ENCODE assay signal across 18 mouse cellular contexts in genomic region chr7:19235092-19235671, GRCm38 (mm10). TPM values are rescaled to one million over a fixed set of nuclear protein-coding genes. Genes with fewer than 3 reads are reported as not detected.
DNase-seq lines count a peak whose midpoint lies in the region; ATAC-seq and TF ChIP-seq lines count a peak whose summit lies in the region.
"Had no signal": no experiment of that assay in that cellular context is flagged by ENCODE, and none has a peak within 500 bp of the region (broad histone marks: within the 10 kb centered on the region; RNA-seq: fewer than 3 reads in every experiment).

No protein-coding gene starts in this region.

- H3K27me3 ChIP-seq in heart, postnatal 0 days (ENCODE audit: control insufficient read depth, insufficient read depth, low read length): no peaks in the 10 kb centered on the region
- H3K27me3 ChIP-seq in MEL (ENCODE audit: control insufficient read depth in 1 of 2, insufficient read depth in 2 of 2, low read length in 2 of 2): no peaks in the 10 kb centered on the region
- no peaks in the 10 kb centered on the region for H3K27me3 ChIP-seq in intestine, embryonic 16.5 days (replicated peaks; ENCODE audit: control insufficient read depth, insufficient read depth, low read length)
- no peaks in the 10 kb centered on the region for H3K27me3 ChIP-seq in small intestine, adult 2 months (ENCODE audit: control insufficient read depth, insufficient read depth, low read length)
- H3K27me3 ChIP-seq: forebrain, embryonic 13.5 days; kidney, embryonic 15.5 days; neural tube, embryonic 12.5 days had no signal

- no peak overlapping the region for H3K9ac ChIP-seq in heart, postnatal 0 days (replicated peaks; ENCODE audit: low read depth, low read length)
- no peak overlapping the region for H3K9ac ChIP-seq in MEL (ENCODE audit: control insufficient read depth, low read depth, low read length, poor library complexity, severe bottlenecking)
- H3K9ac ChIP-seq in intestine, embryonic 16.5 days (ENCODE audit: low read depth, low read length): no peak overlapping the region
- H3K9ac ChIP-seq: kidney, embryonic 15.5 days; lung, embryonic 14.5 days; neural tube, embryonic 12.5 days had no signal

- peaks cover 35% of the 10 kb centered on the region for H3K4me1 ChIP-seq in heart, postnatal 0 days (ENCODE audit: control insufficient read depth, insufficient read depth)
- peaks cover 0 to 16% of the 10 kb centered on the region in 2 experiments; a peak in 2 of 4 replicates for H3K4me1 ChIP-seq in MEL (ENCODE audit: control insufficient read depth in 1 of 2, insufficient read depth in 2 of 2, low read length in 2 of 2)
- H3K4me1 ChIP-seq in intestine, embryonic 16.5 days (ENCODE audit: control insufficient read depth, insufficient read depth, low read length): peaks cover 42% of the 10 kb centered on the region
- peaks cover 49% of the 10 kb centered on the region for H3K4me1 ChIP-seq in small intestine, adult 2 months (ENCODE audit: control insufficient read depth, insufficient read depth, insufficient read length, low read length)

- TF ChIP-seq RAD21 in MEL (IDR thresholded peaks at IDR 0.05; ENCODE audit: low read depth, low read length): no peak

- H3K36me3 ChIP-seq in heart, postnatal 0 days (replicated peaks; ENCODE audit: control insufficient read depth, insufficient read depth, low read length): no peaks in the 10 kb centered on the region
- H3K36me3 ChIP-seq in MEL (ENCODE audit: control insufficient read depth in 1 of 2, insufficient read depth in 2 of 2, low read length in 2 of 2): peaks cover 0 to 8% of the 10 kb centered on the region in 2 experiments; a peak in 3 of 4 replicates
- no peaks in the 10 kb centered on the region for H3K36me3 ChIP-seq in intestine, embryonic 16.5 days (ENCODE audit: control insufficient read depth, insufficient read depth, low read length)
- no peaks in the 10 kb centered on the region for H3K36me3 ChIP-seq in small intestine, adult 2 months (ENCODE audit: control insufficient read depth, insufficient read depth, low read length)

- no peak overlapping the region for H3K4me2 ChIP-seq in heart, postnatal 0 days (ENCODE audit: low read depth, low read length)
- no peak overlapping the region for H3K4me2 ChIP-seq in intestine, embryonic 16.5 days (ENCODE audit: low read depth, low read length)
- H3K4me2 ChIP-seq: forebrain, embryonic 13.5 days; kidney, embryonic 15.5 days; lung, embryonic 14.5 days; neural tube, embryonic 12.5 days had no signal

- ATAC-seq in heart, postnatal 0 days (ENCODE audit: insufficient read depth, low read depth): no peak
- peak; percentile 41 for ATAC-seq in intestine, embryonic 16.5 days
- ATAC-seq: forebrain, embryonic 13.5 days; hindbrain, postnatal 0 days had no signal

- intact Hi-C loops in heart, postnatal 14 days (cut with DNase I): no loop called here

- DNase-seq in heart, postnatal 0 days (ENCODE audit: low spot score): no peak
- DNase-seq in heart, postnatal 14 days: no peak
- DNase-seq in MEL (ENCODE audit: low read depth, low spot score): peak; percentile 73
- DNase-seq in adrenal gland, postnatal 4 days (ENCODE audit: low spot score in 2 of 2): no peak
- DNase-seq in layer of hippocampus, adult 9-10 months (ENCODE audit: low spot score): no peak
- DNase-seq: adrenal gland, postnatal 14 days; cerebellum, adult 9-11 months; embryo, embryonic 11 days; lung, embryonic 14.5 days; right cerebral cortex, postnatal 25 days; thymus, adult 2 months had no signal

- no peaks in the 10 kb centered on the region for H3K9me3 ChIP-seq in heart, postnatal 0 days (replicated peaks; ENCODE audit: control insufficient read depth, low read length)
- H3K9me3 ChIP-seq in MEL (replicated peaks; ENCODE audit: insufficient read depth, low read length): no peaks in the 10 kb centered on the region
- no peaks in the 10 kb centered on the region for H3K9me3 ChIP-seq in intestine, embryonic 16.5 days (ENCODE audit: control insufficient read depth, low read length)
- H3K9me3 ChIP-seq: forebrain, embryonic 13.5 days; heart, embryonic 10.5 days; kidney, embryonic 15.5 days; neural tube, embryonic 12.5 days had no signal

- peaks cover 39% of the 10 kb centered on the region for H3K79me2 ChIP-seq in MEL (ENCODE audit: control insufficient read depth, insufficient read depth, low read length, poor library complexity)

- 65% methylated on average over 2 of the region's 2 CpGs for WGBS in heart, postnatal 0 days
- WGBS in intestine, embryonic 16.5 days: 78% methylated on average over 2 of the region's 2 CpGs
- 29% methylated on average over 2 of the region's 2 CpGs for WGBS in small intestine, adult 2 months

- no peak for TF ChIP-seq EP300 in heart, postnatal 0 days (IDR thresholded peaks at IDR 0.05; ENCODE audit: low read depth)
- TF ChIP-seq EP300 in MEL (IDR thresholded peaks at IDR 0.05; ENCODE audit: low read depth in 1 of 2, low read length in 2 of 2): no peak; a peak in 1 of 4 replicates

- no peak for TF ChIP-seq CTCF in heart, postnatal 0 days (IDR thresholded peaks at IDR 0.05; ENCODE audit: low read depth)
- TF ChIP-seq CTCF in MEL (IDR thresholded peaks at IDR 0.05 in 2 of 3, conservative IDR thresholded peaks at IDR 0.05 in 1 of 3; ENCODE audit: control insufficient read depth in 1 of 3, insufficient read depth in 1 of 3, low read depth in 2 of 3, low read length in 3 of 3, poor library complexity in 1 of 3, severe bottlenecking in 1 of 3): no peak
- no peak for TF ChIP-seq CTCF in small intestine, adult 2 months (IDR thresholded peaks at IDR 0.05; ENCODE audit: extremely low read depth, insufficient read length, insufficient replicate concordance, low read depth, low read length)

- no peak for TF ChIP-seq POLR2A in MEL (IDR thresholded peaks at IDR 0.05; ENCODE audit: control insufficient read depth in 1 of 2, insufficient read depth in 1 of 2, low read depth in 1 of 2, low read length in 2 of 2, poor library complexity in 1 of 2)
- no peak for TF ChIP-seq POLR2A in small intestine, adult 2 months (IDR thresholded peaks at IDR 0.05; ENCODE audit: low read depth, low read length)

- no peak overlapping the region for H3K4me3 ChIP-seq in heart, postnatal 0 days (ENCODE audit: low read depth, low read length)
- H3K4me3 ChIP-seq in MEL (ENCODE audit: control insufficient read depth in 1 of 2, insufficient read depth in 1 of 2, low read depth in 2 of 2, low read length in 2 of 2): no peak overlapping the region
- H3K4me3 ChIP-seq in intestine, embryonic 16.5 days (ENCODE audit: low read length): no peak overlapping the region
- H3K4me3 ChIP-seq in small intestine, adult 2 months (ENCODE audit: low read depth, low read length): no peak overlapping the region
- H3K4me3 ChIP-seq: forebrain, embryonic 13.5 days; heart, embryonic 10.5 days; kidney, embryonic 15.5 days; neural tube, embryonic 12.5 days had no signal

- peak overlapping the region; percentile 81 for H3K27ac ChIP-seq in heart, postnatal 0 days (ENCODE audit: low read depth)
- no peak overlapping the region for H3K27ac ChIP-seq in MEL (ENCODE audit: control insufficient read depth, low read depth, low read length)
- H3K27ac ChIP-seq in intestine, embryonic 16.5 days (ENCODE audit: low read length): peak overlapping the region; percentile 73
- peak overlapping the region; percentile 96 for H3K27ac ChIP-seq in small intestine, adult 2 months (ENCODE audit: insufficient read depth, low read depth, low read length)
- H3K27ac ChIP-seq: forebrain, embryonic 13.5 days; hindbrain, postnatal 0 days; kidney, embryonic 15.5 days; neural tube, embryonic 12.5 days had no signal

RNA-seq across cellular contexts. Expression of gene Opa3, which starts 7.0 kb away (rescaled TPM):
- total RNA-seq in heart, postnatal 0 days (2014; rRNA removed; ENCODE audit: low replicate concordance): 52.9 and 56.4 TPM in 2 replicates
- polyA plus RNA-seq in heart, postnatal 0 days (2015; fragmentation: Nextera tagmentation; extraction: Ambion mirVana): 37.6 and 40.5 TPM in 2 replicates
- 10 to 100 TPM; 54.8 to 58.3 TPM for total RNA-seq in heart, postnatal 14 days (2021)
- 16.3 and 18.5 TPM in 2 replicates for total RNA-seq in MEL (2012; rRNA removed)
- 10 to 100 TPM; 37.2 to 85.4 TPM for polyA plus RNA-seq in MEL (2012; ENCODE audit: insufficient read depth in 1 of 2, insufficient read length in 2 of 2, low read depth in 1 of 2, low replicate concordance in 2 of 2, missing spikeins in 1 of 2)
- 40.6 and 40.9 TPM in 2 replicates for polyA plus RNA-seq in intestine, embryonic 16.5 days (2015; fragmentation: Nextera tagmentation; extraction: Ambion mirVana)
- 17.1 and 34.6 TPM in 2 replicates for polyA plus RNA-seq in small intestine, adult 2 months (2012; rRNA removed)
- 10 to 100 TPM; 23.6 to 24.1 TPM for total RNA-seq in adrenal gland, postnatal 4 days (2021)

RNA-seq across cellular contexts. Expression of gene Gpr4, which starts 22.8 kb away (rescaled TPM):
- 3.5 and 10.6 TPM in 2 replicates for total RNA-seq in heart, postnatal 0 days (2014; rRNA removed; ENCODE audit: low replicate concordance)
- polyA plus RNA-seq in heart, postnatal 0 days (2015; fragmentation: Nextera tagmentation; extraction: Ambion mirVana): 3.6 TPM in 2 replicates
- total RNA-seq in heart, postnatal 14 days (2021): 10 to 100 TPM in 1 of 2 experiments, 1 to 10 TPM in 1; 9.9 to 11.2 TPM
- total RNA-seq in MEL (2012; rRNA removed): 0.07 and 0.19 TPM in 2 replicates
- under 1 TPM in 1 of 2 experiments, not detected in 1; 0.15 TPM for polyA plus RNA-seq in MEL (2012; ENCODE audit: insufficient read depth in 1 of 2, insufficient read length in 2 of 2, low read depth in 1 of 2, low replicate concordance in 2 of 2, missing spikeins in 1 of 2)
- 1.6 and 2.1 TPM in 2 replicates for polyA plus RNA-seq in intestine, embryonic 16.5 days (2015; fragmentation: Nextera tagmentation; extraction: Ambion mirVana)
- 3.8 and 4.4 TPM in 2 replicates for polyA plus RNA-seq in small intestine, adult 2 months (2012; rRNA removed)
- 1 to 10 TPM; 4.5 to 4.8 TPM for total RNA-seq in adrenal gland, postnatal 4 days (2021)

RNA-seq across cellular contexts. Expression of gene Vasp, which starts 36.4 kb away (rescaled TPM):
- 115 and 127 TPM in 2 replicates for total RNA-seq in heart, postnatal 0 days (2014; rRNA removed; ENCODE audit: low replicate concordance)
- 67.7 and 72.2 TPM in 2 replicates for polyA plus RNA-seq in heart, postnatal 0 days (2015; fragmentation: Nextera tagmentation; extraction: Ambion mirVana)
- 10 to 100 TPM; 55.7 to 59.1 TPM for total RNA-seq in heart, postnatal 14 days (2021)
- total RNA-seq in MEL (2012; rRNA removed): 121 and 130 TPM in 2 replicates
- polyA plus RNA-seq in MEL (2012; ENCODE audit: insufficient read depth in 1 of 2, insufficient read length in 2 of 2, low read depth in 1 of 2, low replicate concordance in 2 of 2, missing spikeins in 1 of 2): 100 to 1,000 TPM in 1 of 2 experiments, not detected in 1; 185 TPM
- polyA plus RNA-seq in intestine, embryonic 16.5 days (2015; fragmentation: Nextera tagmentation; extraction: Ambion mirVana): 106 and 120 TPM in 2 replicates
- 183 and 517 TPM in 2 replicates for polyA plus RNA-seq in small intestine, adult 2 months (2012; rRNA removed)
- total RNA-seq in adrenal gland, postnatal 4 days (2021): 10 to 100 TPM; 83.7 to 89.3 TPM

RNA-seq across cellular contexts. Expression of gene Ppm1n, which starts 44.7 kb away (rescaled TPM):
- not detected in 2 replicates for total RNA-seq in heart, postnatal 0 days (2014; rRNA removed; ENCODE audit: low replicate concordance)
- 0.47 and 0.56 TPM in 2 replicates for polyA plus RNA-seq in heart, postnatal 0 days (2015; fragmentation: Nextera tagmentation; extraction: Ambion mirVana)
- not detected for total RNA-seq in heart, postnatal 14 days (2021)
- not detected in 2 replicates for total RNA-seq in MEL (2012; rRNA removed)
- not detected for polyA plus RNA-seq in MEL (2012; ENCODE audit: insufficient read depth in 1 of 2, insufficient read length in 2 of 2, low read depth in 1 of 2, low replicate concordance in 2 of 2, missing spikeins in 1 of 2)
- 0.29 and 0.32 TPM in 2 replicates for polyA plus RNA-seq in intestine, embryonic 16.5 days (2015; fragmentation: Nextera tagmentation; extraction: Ambion mirVana)
- 1.8 and 11.8 TPM in 2 replicates for polyA plus RNA-seq in small intestine, adult 2 months (2012; rRNA removed)
- under 1 TPM in 1 of 2 experiments, not detected in 1; 0.39 TPM for total RNA-seq in adrenal gland, postnatal 4 days (2021)
- polyA plus RNA-seq: lung, embryonic 14.5 days; neural tube, embryonic 12.5 days had no signal

RNA-seq across cellular contexts. Expression of gene Rtn2, which starts 47.2 kb away (rescaled TPM):
- 80.7 and 108 TPM in 2 replicates for total RNA-seq in heart, postnatal 0 days (2014; rRNA removed; ENCODE audit: low replicate concordance)
- 51.7 and 53.6 TPM in 2 replicates for polyA plus RNA-seq in heart, postnatal 0 days (2015; fragmentation: Nextera tagmentation; extraction: Ambion mirVana)
- total RNA-seq in heart, postnatal 14 days (2021): 100 to 1,000 TPM; 106 to 122 TPM
- total RNA-seq in MEL (2012; rRNA removed): 0.27 and 0.52 TPM in 2 replicates
- polyA plus RNA-seq in MEL (2012; ENCODE audit: insufficient read depth in 1 of 2, insufficient read length in 2 of 2, low read depth in 1 of 2, low replicate concordance in 2 of 2, missing spikeins in 1 of 2): 1 to 10 TPM in 1 of 2 experiments, not detected in 1; 1.4 TPM
- polyA plus RNA-seq in intestine, embryonic 16.5 days (2015; fragmentation: Nextera tagmentation; extraction: Ambion mirVana): 10.3 and 11.8 TPM in 2 replicates
- polyA plus RNA-seq in small intestine, adult 2 months (2012; rRNA removed): 6.7 and 11.7 TPM in 2 replicates
- 10 to 100 TPM; 19.3 to 28.8 TPM for total RNA-seq in adrenal gland, postnatal 4 days (2021)
